Mouse (Mus musculus): ENCODE data around the gene Olfr1162.
"Not testable (repeated sequence)": the region's sequence is repeated elsewhere in the genome, so short reads cannot be mapped to it uniquely, and the experiment has no call there.

The Olfr1162 gene

GRCm38 (mm10) chr2:88051029-88051428 lies at the start of gene Olfr1162:
Olfr1162 (minus strand) TSS chr2:88051129.
- no peak for DNase-seq (ENCODE audit: low spot score)

- DNase-seq (ENCODE audit: low spot score) = no peak
These were observed 42.9 kb upstream of the Olfr1162 start, which contains the start of gene Olfr1164 for GRCm38 (mm10) chr2:88093866-88094265. Olfr1164 (minus strand) TSS chr2:88093966.

- DNase-seq (ENCODE audit: low spot score) = no peak
These were observed 20.8 kb upstream of the Olfr1162 start, which contains the start of gene Olfr1163 for GRCm38 (mm10) chr2:88071730-88072129. Olfr1163 (minus strand) TSS chr2:88071830.

GRCm38 (mm10) chr2:88063587-88063986 lies 12.7 kb upstream of the Olfr1162 start:
- no peak for DNase-seq (ENCODE audit: low spot score)

GRCm38 (mm10) chr2:88037599-88037998 lies 13.3 kb downstream of the Olfr1162 start, which contains the start of gene Olfr73:
Olfr73 (minus strand) TSS chr2:88037699.
- no peak for DNase-seq (ENCODE audit: low spot score)

GRCm38 (mm10) chr2:88022474-88022873 lies 28.5 kb downstream of the Olfr1162 start, which contains the start of gene Olfr1161:
Olfr1161 (plus strand) TSS chr2:88022774.
- DNase-seq (ENCODE audit: low spot score) = not testable (repeated sequence)

DNA sequence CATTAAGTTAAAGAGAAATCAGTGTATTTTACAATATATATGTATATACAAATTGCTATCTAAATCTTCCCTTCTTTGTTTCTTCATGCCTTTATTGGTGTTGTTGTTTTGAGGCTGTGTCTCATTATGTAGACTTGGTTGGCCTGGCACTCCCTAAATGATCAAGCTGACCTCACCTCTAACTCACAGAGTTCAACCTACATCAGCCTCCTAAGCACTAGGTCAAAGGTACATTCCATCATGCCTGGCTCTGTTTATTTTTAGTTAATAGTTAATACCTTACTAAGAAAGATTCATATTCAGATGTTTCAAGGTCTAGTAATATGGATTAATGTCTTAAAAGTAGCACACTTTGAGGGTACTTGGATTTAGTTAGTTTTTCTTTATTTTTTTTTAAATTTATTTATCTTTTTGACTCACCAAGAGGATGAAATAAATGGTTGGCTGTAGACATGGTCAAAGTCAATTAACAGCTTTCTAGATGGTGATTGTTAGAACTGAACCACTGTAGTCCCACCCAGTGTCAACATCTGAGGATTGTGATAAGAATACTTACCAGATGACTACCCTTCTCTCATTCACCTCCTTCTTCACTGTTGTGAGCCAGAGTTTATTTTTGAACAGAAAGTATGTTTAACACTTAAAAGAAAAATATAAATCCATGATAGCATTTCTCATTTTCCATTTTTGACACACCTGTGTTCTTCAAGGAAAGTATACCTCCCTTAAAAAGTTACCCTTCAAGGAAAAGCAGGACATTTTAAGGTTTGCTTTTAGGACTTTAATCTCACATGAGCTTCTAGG lies 43.2 kb downstream of the Olfr1162 start, which contains the start of gene Olfr1160:
Olfr1160 (minus strand) TSS at position 754 of the 804 bp plus-strand sequence.
- DNase-seq (ENCODE audit: low spot score) = no peak
